Mouse (Mus musculus): Measurements from ENCODE around the gene F11.

DNA sequence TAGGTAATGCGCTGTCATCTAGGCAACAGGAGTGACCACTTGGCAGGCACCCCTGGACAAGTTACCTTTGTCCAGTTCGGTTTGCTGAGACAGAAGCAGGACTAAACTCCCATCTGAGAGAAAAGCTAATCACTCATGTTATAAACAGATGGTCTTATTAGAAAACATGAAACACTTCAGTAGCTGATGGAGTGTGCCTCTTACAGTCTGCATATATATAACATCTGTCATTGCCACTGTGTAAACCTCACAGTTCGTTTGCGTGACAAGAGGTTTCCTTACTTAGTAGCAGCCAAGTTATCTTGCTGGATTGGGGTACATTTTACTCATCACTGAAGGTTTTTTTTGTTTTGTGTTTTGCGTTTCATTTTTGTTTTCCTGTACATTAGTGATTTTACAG, 64.5 kb downstream of the F11 start:
- TF ChIP-seq CTCF (IDR thresholded peaks at IDR 0.05; ENCODE audit: insufficient read depth, low read length), result no peak
- TF ChIP-seq POLR2A (IDR thresholded peaks at IDR 0.05; ENCODE audit: borderline replicate concordance, extremely low read depth, low read depth, low read length), result no peak

All from lung, adult 2 months (tissue).